18 mouse cellular contexts compared by ENCODE assay signal in genomic region chr5:72563183-72563582, GRCm38 (mm10). TPM values are rescaled to one million over a fixed set of nuclear protein-coding genes. Genes with fewer than 3 reads are reported as not detected.
"Had no signal": no experiment of that assay in that cellular context is flagged by ENCODE, and none has a peak within 500 bp of the region (broad histone marks: within the 10 kb centered on the region; RNA-seq: fewer than 3 reads in every experiment).

No protein-coding gene starts in this region.

RNA-seq across cellular contexts. Expression of gene Zar1, which starts 17.9 kb away (rescaled TPM):
- total RNA-seq: common myeloid progenitor, adult 5-6 weeks; gastrocnemius, adult 18-20 months; gastrocnemius, adult 2 months; gastrocnemius, adult 8-10 months; gastrocnemius, postnatal 10 days; gastrocnemius, postnatal 14 days; gastrocnemius, postnatal 25 days; gastrocnemius, postnatal 36 days; gastrocnemius, postnatal 4 days; granulocyte monocyte progenitor cell, adult 5-6 weeks; heart, adult 18-20 months; heart, adult 2 months; heart, adult 8-10 months had no signal
- polyA plus RNA-seq: erythroblast, embryonic 14.5 days; forebrain, embryonic 10.5 days; heart, adult 2 months had no signal

RNA-seq across cellular contexts. Expression of gene Gm5868, which starts 24.2 kb away (rescaled TPM):
- total RNA-seq: common myeloid progenitor, adult 5-6 weeks; gastrocnemius, adult 18-20 months; gastrocnemius, adult 2 months; gastrocnemius, adult 8-10 months; gastrocnemius, postnatal 10 days; gastrocnemius, postnatal 14 days; gastrocnemius, postnatal 25 days; gastrocnemius, postnatal 36 days; gastrocnemius, postnatal 4 days; granulocyte monocyte progenitor cell, adult 5-6 weeks; heart, adult 18-20 months; heart, adult 2 months; heart, adult 8-10 months had no signal
- polyA plus RNA-seq: cortical plate, adult 2 months; erythroblast, embryonic 14.5 days; gonadal fat pad, adult 2 months; heart, adult 2 months had no signal

RNA-seq across cellular contexts. Expression of gene Corin, which starts 58.9 kb away (rescaled TPM):
- total RNA-seq: common myeloid progenitor, adult 5-6 weeks; granulocyte monocyte progenitor cell, adult 5-6 weeks had no signal
- polyA plus RNA-seq: erythroblast, embryonic 14.5 days; forebrain, embryonic 14.5 days had no signal
